ENCODE assay signal across 17 mouse cellular contexts in the genomic region with DNA sequence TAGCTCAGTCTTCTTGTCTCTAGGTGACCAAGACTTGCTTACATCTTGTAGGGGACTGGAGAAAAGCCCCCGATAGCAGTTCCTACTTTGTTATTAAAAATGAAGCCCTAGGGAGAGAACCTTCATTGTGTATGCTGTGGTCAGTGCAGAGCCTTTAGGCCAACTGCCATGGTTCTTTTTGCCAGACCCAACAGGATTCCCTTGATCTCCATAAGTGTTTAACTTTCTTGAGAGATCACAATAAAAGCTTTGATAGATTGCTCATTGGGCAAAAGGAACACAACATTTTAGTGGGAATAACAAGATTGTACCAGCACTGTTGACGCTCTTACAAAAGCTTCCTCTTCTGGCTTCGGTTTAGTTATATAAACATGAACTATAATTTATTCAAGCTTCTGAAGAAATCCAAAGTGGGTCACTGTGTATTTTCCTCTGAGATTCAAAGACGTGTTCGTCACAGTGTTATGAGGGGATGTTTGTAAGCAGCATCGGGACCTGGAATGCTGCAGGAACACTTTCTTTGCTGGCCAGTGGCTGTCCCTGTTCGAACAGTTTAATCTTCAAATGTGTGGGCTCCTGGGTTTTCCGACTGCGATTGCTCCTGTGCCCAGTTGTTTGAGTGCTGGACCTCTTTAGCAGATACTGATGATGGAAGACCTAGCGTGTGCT. TPM values are rescaled to one million over a fixed set of nuclear protein-coding genes. Genes with fewer than 3 reads are reported as not detected.
A peak's percentile ranks its signal among the peaks of the same experiment; 100 is the strongest.
DNase-seq lines count a peak whose midpoint lies in the region; ATAC-seq and TF ChIP-seq lines count a peak whose summit lies in the region.
"Had no signal": no experiment of that assay in that cellular context is flagged by ENCODE, and none has a peak within 500 bp of the region (broad histone marks: within the 10 kb centered on the region; RNA-seq: fewer than 3 reads in every experiment).

No protein-coding gene starts in this region.

- H3K9me3 ChIP-seq in kidney, embryonic 14.5 days (ENCODE audit: control insufficient read depth, low read length): no peaks in the 10 kb centered on the region
- no peaks in the 10 kb centered on the region for H3K9me3 ChIP-seq in lung, postnatal 0 days (ENCODE audit: low read length)
- H3K9me3 ChIP-seq in stomach, postnatal 0 days (ENCODE audit: control insufficient read depth, low read length): no peaks in the 10 kb centered on the region
- H3K9me3 ChIP-seq: embryonic facial prominence, embryonic 13.5 days; forebrain, embryonic 15.5 days; heart, embryonic 10.5 days; hindbrain, embryonic 10.5 days; midbrain, embryonic 12.5 days; stomach, embryonic 15.5 days had no signal

- DNase-seq in cerebellum, adult 9-11 months: peak; percentile 7
- DNase-seq in cerebellum, adult 11 months: no peak
- DNase-seq in kidney, postnatal 14 days: peak; percentile 5
- peak; percentile 33 for DNase-seq in lung, postnatal 0 days (ENCODE audit: low spot score)
- DNase-seq in lung, postnatal 4 days: no peak
- DNase-seq in stomach, postnatal 0 days (ENCODE audit: low spot score): no peak
- DNase-seq: adrenal gland, postnatal 36 days; kidney, adult 8-10 months; right cerebral cortex, postnatal 25 days had no signal

- no peaks in the 10 kb centered on the region for H3K27me3 ChIP-seq in kidney, embryonic 14.5 days (ENCODE audit: control insufficient read depth, insufficient read depth, low read length)
- no peaks in the 10 kb centered on the region for H3K27me3 ChIP-seq in lung, postnatal 0 days (replicated peaks; ENCODE audit: insufficient read depth, low read length)
- no peaks in the 10 kb centered on the region for H3K27me3 ChIP-seq in stomach, postnatal 0 days (ENCODE audit: control insufficient read depth, insufficient read depth, low read length)
- H3K27me3 ChIP-seq: CH12.LX; embryonic facial prominence, embryonic 13.5 days; forebrain, embryonic 15.5 days; midbrain, embryonic 12.5 days; stomach, embryonic 15.5 days had no signal

- TF ChIP-seq EP300 in lung, postnatal 0 days (IDR thresholded peaks at IDR 0.05): no peak
- TF ChIP-seq EP300 in stomach, postnatal 0 days (optimal IDR thresholded peaks at IDR 0.05): no peak

- 77% methylated on average over 10 of the region's 10 CpGs for WGBS in kidney, embryonic 14.5 days
- 58% methylated on average over 10 of the region's 10 CpGs for WGBS in lung, postnatal 0 days
- WGBS in stomach, postnatal 0 days: 60% methylated on average over 10 of the region's 10 CpGs

- H3K36me3 ChIP-seq in kidney, embryonic 14.5 days (ENCODE audit: control insufficient read depth, insufficient read depth, low read length): no peaks in the 10 kb centered on the region; the same call in 1 of the 2 replicates
- H3K36me3 ChIP-seq in lung, postnatal 0 days (ENCODE audit: insufficient read depth, low read length): no peaks in the 10 kb centered on the region
- H3K36me3 ChIP-seq in stomach, postnatal 0 days (ENCODE audit: control insufficient read depth, insufficient read depth, low read length): no peaks in the 10 kb centered on the region
- H3K36me3 ChIP-seq: embryonic facial prominence, embryonic 13.5 days; forebrain, embryonic 15.5 days; heart, embryonic 10.5 days; hindbrain, embryonic 10.5 days; midbrain, embryonic 12.5 days; stomach, embryonic 15.5 days had no signal

- no peak for TF ChIP-seq CTCF in lung, postnatal 0 days (IDR thresholded peaks at IDR 0.05)
- no peak for TF ChIP-seq CTCF in stomach, postnatal 0 days (IDR thresholded peaks at IDR 0.05; ENCODE audit: low read depth)

- no peak for ATAC-seq in kidney, embryonic 14.5 days (ENCODE audit: low FRiP score, low TSS enrichment)
- peak; percentile 46 for ATAC-seq in lung, postnatal 0 days
- no peak for ATAC-seq in stomach, postnatal 0 days (ENCODE audit: low FRiP score, low TSS enrichment)
- ATAC-seq: forebrain, embryonic 15.5 days had no signal

- H3K4me1 ChIP-seq in kidney, embryonic 14.5 days (ENCODE audit: control insufficient read depth, insufficient read depth, low read length): no peaks in the 10 kb centered on the region
- no peaks in the 10 kb centered on the region for H3K4me1 ChIP-seq in lung, postnatal 0 days (ENCODE audit: insufficient read depth, low read depth, low read length)
- no peaks in the 10 kb centered on the region for H3K4me1 ChIP-seq in stomach, postnatal 0 days (replicated peaks; ENCODE audit: control insufficient read depth, insufficient read depth)
- H3K4me1 ChIP-seq: forebrain, embryonic 15.5 days; heart, embryonic 10.5 days; hindbrain, embryonic 10.5 days; stomach, embryonic 15.5 days had no signal

- H3K4me2 ChIP-seq in kidney, embryonic 14.5 days (replicated peaks; ENCODE audit: low read depth, low read length): no peak overlapping the region
- 0 out of 2 replicates have a peak overlapping the region, but pooled peaks have one; percentile 17 for H3K4me2 ChIP-seq in lung, postnatal 0 days (replicated peaks; ENCODE audit: low read depth, low read length)
- H3K4me2 ChIP-seq in stomach, postnatal 0 days (replicated peaks; ENCODE audit: low read depth): peak overlapping the region; percentile 20; the same call in 1 of the 2 replicates
- H3K4me2 ChIP-seq: embryonic facial prominence, embryonic 13.5 days; forebrain, embryonic 15.5 days; midbrain, embryonic 12.5 days; stomach, embryonic 15.5 days had no signal

- H3K4me3 ChIP-seq in kidney, embryonic 14.5 days (ENCODE audit: low read length): no peak overlapping the region
- H3K4me3 ChIP-seq in lung, postnatal 0 days (ENCODE audit: low read depth, low read length): no peak overlapping the region
- H3K4me3 ChIP-seq in stomach, postnatal 0 days (ENCODE audit: low read depth, low read length): no peak overlapping the region
- H3K4me3 ChIP-seq: embryonic facial prominence, embryonic 13.5 days; forebrain, embryonic 15.5 days; heart, embryonic 10.5 days; hindbrain, embryonic 10.5 days; midbrain, embryonic 12.5 days; stomach, embryonic 15.5 days had no signal

- no peak overlapping the region for H3K27ac ChIP-seq in kidney, embryonic 14.5 days (ENCODE audit: low read depth, low read length)
- H3K27ac ChIP-seq in lung, postnatal 0 days (ENCODE audit: low read length): no peak overlapping the region
- peak overlapping the region; percentile 40; the same call in 1 of the 2 replicates for H3K27ac ChIP-seq in stomach, postnatal 0 days (replicated peaks)
- H3K27ac ChIP-seq: embryonic facial prominence, embryonic 13.5 days; forebrain, embryonic 15.5 days; heart, embryonic 10.5 days; hindbrain, embryonic 10.5 days; midbrain, embryonic 12.5 days; stomach, embryonic 15.5 days had no signal

- no peak overlapping the region for H3K9ac ChIP-seq in kidney, embryonic 14.5 days (ENCODE audit: low read depth, low read length)
- H3K9ac ChIP-seq in lung, postnatal 0 days (replicated peaks; ENCODE audit: low read depth): no peak overlapping the region
- no peak overlapping the region for H3K9ac ChIP-seq in stomach, postnatal 0 days (ENCODE audit: low read length)
- H3K9ac ChIP-seq: embryonic facial prominence, embryonic 13.5 days; forebrain, embryonic 15.5 days; midbrain, embryonic 12.5 days; stomach, embryonic 15.5 days had no signal

RNA-seq across cellular contexts. Expression of a gene that starts 54.7 kb away (rescaled TPM):
- 52.0 and 71.8 TPM in 2 replicates for polyA plus RNA-seq in kidney, embryonic 14.5 days (2014; fragmentation: Nextera tagmentation; extraction: Ambion mirVana)
- 3.1 and 3.2 TPM in 2 replicates for polyA plus RNA-seq in lung, postnatal 0 days (2015; fragmentation: Nextera tagmentation; extraction: Ambion mirVana)
- 11.1 and 11.4 TPM in 2 replicates for polyA plus RNA-seq in stomach, postnatal 0 days (2015; fragmentation: Nextera tagmentation; extraction: Ambion mirVana)

Comparison
In these comparisons a context has a peak if more than half of its experiments do, and no peak if none do; other contexts are left out.
1. DNase-seq: peak in cerebellum, adult 9-11 months (single experiment), kidney, postnatal 14 days (single experiment) and lung, postnatal 0 days (single experiment); none in cerebellum, adult 11 months (single experiment), lung, postnatal 4 days (0 of 2) and stomach, postnatal 0 days (single experiment).